In genomic region chr4:108025269-108025668, GRCm38 (mm10) we compare ENCODE assay signal across 8 mouse cellular contexts. TPM values are rescaled to one million over a fixed set of nuclear protein-coding genes. Genes with fewer than 3 reads are reported as not detected.
DNase-seq lines count a peak whose midpoint lies in the region; ATAC-seq and TF ChIP-seq lines count a peak whose summit lies in the region.

No protein-coding gene starts in this region.

- no peak overlapping the region for H3K9ac ChIP-seq in liver, embryonic 15.5 days

- peak overlapping the region; percentile 43 for H3K4me3 ChIP-seq in E14TG2a.4 (replicated peaks; ENCODE audit: low read length)
- H3K4me3 ChIP-seq in liver, embryonic 15.5 days (replicated peaks): peak overlapping the region; percentile 18

- no peaks in the 10 kb centered on the region for H3K36me3 ChIP-seq in E14TG2a.4 (ENCODE audit: insufficient read depth, low read length)
- H3K36me3 ChIP-seq in liver, embryonic 15.5 days (replicated peaks): no peaks in the 10 kb centered on the region

- 6% methylated on average over 10 of the region's 10 CpGs for WGBS in liver, embryonic 15.5 days (ENCODE audit: insufficient replicate concordance)

- 0 out of 2 replicates have a peak overlapping the region, but pooled peaks have one; percentile 29 for H3K27ac ChIP-seq in liver, embryonic 15.5 days (replicated peaks)

- DNase-seq in c-Kit-negative CD71-positive TER-119-positive erythroid progenitor cells, embryonic 14.5 days (ENCODE audit: low read depth, low spot score): peak; percentile 8
- DNase-seq in kidney, adult 11 months: peak; percentile 81
- no peak for DNase-seq in left cerebral cortex, postnatal 14 days (ENCODE audit: low spot score in 2 of 2)
- no peak for DNase-seq in adrenal gland, postnatal 10 days
- DNase-seq in thymus, postnatal 14 days: no peak
- DNase-seq in right cerebral cortex, postnatal 10 days (ENCODE audit: low spot score in 2 of 2): no peak

- peak; percentile 47 for ATAC-seq in liver, embryonic 15.5 days (ENCODE audit: insufficient read depth)

- intact Hi-C loops in left cerebral cortex, postnatal 14 days (cut with DNase I): no loop called here

- H3K4me2 ChIP-seq in liver, embryonic 15.5 days: peak overlapping the region; percentile 61

- H3K4me1 ChIP-seq in E14TG2a.4 (replicated peaks; ENCODE audit: low read depth, low read length): peaks cover 38% of the 10 kb centered on the region
- peaks cover 44% of the 10 kb centered on the region for H3K4me1 ChIP-seq in liver, embryonic 15.5 days (replicated peaks)

- H3K27me3 ChIP-seq in E14TG2a.4 (ENCODE audit: insufficient read depth, low read length): peaks cover 50% of the 10 kb centered on the region
- peaks cover 25% of the 10 kb centered on the region for H3K27me3 ChIP-seq in liver, embryonic 15.5 days

- no peak for TF ChIP-seq CTCF in E14TG2a.4 (conservative IDR thresholded peaks at IDR 0.05; ENCODE audit: low read length)

- no peaks in the 10 kb centered on the region for H3K9me3 ChIP-seq in E14TG2a.4 (ENCODE audit: low read length)
- no peaks in the 10 kb centered on the region for H3K9me3 ChIP-seq in liver, embryonic 15.5 days (replicated peaks)

RNA-seq across cellular contexts. Expression of gene Slc1a7, which starts 57.1 kb away (rescaled TPM):
- not detected in 2 replicates for polyA plus RNA-seq in liver, embryonic 15.5 days (2015; fragmentation: Nextera tagmentation; extraction: Ambion mirVana)
- under 1 TPM in 1 of 2 experiments, not detected in 1; 0.37 TPM for total RNA-seq in left cerebral cortex, postnatal 14 days (2021)
- under 1 TPM; 0.15 to 0.39 TPM for total RNA-seq in adrenal gland, postnatal 10 days (2021)

Comparison
In these comparisons a context has a peak if more than half of its experiments do, and no peak if none do; other contexts are left out.
1. DNase-seq: peak in c-Kit-negative CD71-positive TER-119-positive erythroid progenitor cells, embryonic 14.5 days (single experiment) and kidney, adult 11 months (single experiment); none in left cerebral cortex, postnatal 14 days (0 of 2), adrenal gland, postnatal 10 days (single experiment), thymus, postnatal 14 days (single experiment) and right cerebral cortex, postnatal 10 days (0 of 2).